Mouse (Mus musculus): ENCODE measurements around the gene Mgll.

The Mgll gene

GRCm38 (mm10) chr6:88717143-88718032 lies 6.8 kb upstream of the Mgll start:
- no peak for DNase-seq (ENCODE audit: low read depth, low spot score)

GRCm38 (mm10) chr6:88718033-88718725 lies 6.0 kb upstream of the Mgll start:
- DNase-seq (ENCODE audit: low read depth, low spot score): no peak

DNA sequence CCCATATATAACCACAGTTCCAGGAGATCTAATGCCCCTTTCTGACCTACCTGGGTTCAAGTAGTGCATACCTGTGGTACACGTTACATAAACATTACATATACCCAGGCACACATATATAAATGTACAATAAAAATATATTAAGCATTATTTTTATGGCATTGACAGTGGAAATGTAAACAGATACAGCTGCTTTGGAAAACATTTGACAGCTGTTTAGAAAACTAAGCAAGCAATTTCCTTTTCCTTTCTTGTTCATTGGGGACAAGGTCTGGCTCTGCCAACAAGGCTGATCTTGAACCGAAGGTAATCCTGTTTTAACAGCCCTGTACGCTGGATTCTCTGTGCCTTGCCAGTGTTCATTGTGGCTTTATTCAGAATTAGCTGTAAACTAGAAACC lies 3.2 kb upstream of the Mgll start:
- no peak for DNase-seq (ENCODE audit: low read depth, low spot score)

- DNase-seq (ENCODE audit: low read depth, low spot score): no peak
Observed at GRCm38 (mm10) chr6:88722906-88723305, 1.3 kb upstream of the Mgll start.

- no peak for DNase-seq (ENCODE audit: low read depth, low spot score)
Observed at GRCm38 (mm10) chr6:88723806-88724312, 353 bp upstream of the Mgll start.

DNA sequence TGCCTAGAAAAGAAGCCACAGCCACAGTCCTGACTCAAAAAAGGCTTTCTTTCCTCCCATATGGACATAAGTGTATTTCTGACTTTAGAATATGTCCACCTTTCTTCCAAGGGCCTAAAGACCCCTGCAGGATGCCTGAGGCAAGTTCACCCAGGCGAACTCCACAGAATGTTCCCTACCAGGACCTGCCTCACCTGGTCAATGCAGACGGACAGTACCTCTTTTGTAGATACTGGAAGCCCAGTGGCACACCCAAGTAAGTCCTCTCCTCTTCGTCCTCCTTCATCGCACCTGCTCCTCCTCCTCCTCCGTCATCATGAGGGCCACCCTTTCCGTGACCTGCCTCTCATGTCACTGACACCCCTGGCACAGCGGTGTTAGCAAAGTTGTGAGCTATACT lies 1.4 kb downstream of the Mgll start:
- DNase-seq (ENCODE audit: low read depth, low spot score): no peak

GRCm38 (mm10) chr6:88726252-88727211 lies 2.3 kb downstream of the Mgll start:
- no peak for DNase-seq (ENCODE audit: low read depth, low spot score)

- DNase-seq (ENCODE audit: low read depth, low spot score): no peak
Observed at GRCm38 (mm10) chr6:88727490-88727889, 3.3 kb downstream of the Mgll start.

- no peak for DNase-seq (ENCODE audit: low read depth, low spot score)
Observed at GRCm38 (mm10) chr6:88728054-88728453, 3.8 kb downstream of the Mgll start.

DNA sequence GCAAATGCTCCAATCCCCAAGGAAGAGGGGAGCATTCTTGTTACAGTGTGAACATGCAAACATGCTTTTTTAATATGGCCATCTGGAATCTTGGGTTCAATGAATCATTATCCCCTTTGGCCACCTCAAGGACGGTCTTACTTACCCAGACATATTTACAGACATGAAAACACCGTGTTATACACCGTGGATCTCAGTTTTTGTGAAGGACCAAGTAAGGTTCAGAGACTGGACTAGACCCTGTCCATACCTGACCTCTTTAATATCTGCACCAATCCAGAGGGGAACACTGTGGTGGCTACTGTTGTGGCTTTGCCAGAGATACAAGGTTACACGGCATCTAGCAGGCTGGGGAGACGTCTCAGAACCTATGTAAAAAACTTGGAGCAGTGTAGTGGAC lies 4.3 kb downstream of the Mgll start:
- DNase-seq (ENCODE audit: low read depth, low spot score): no peak

- DNase-seq (ENCODE audit: low read depth, low spot score): no peak
Observed at GRCm38 (mm10) chr6:88731211-88731751, 7.1 kb downstream of the Mgll start.

- DNase-seq (ENCODE audit: low read depth, low spot score): no peak
Observed at GRCm38 (mm10) chr6:88731991-88732390, 7.8 kb downstream of the Mgll start.

GRCm38 (mm10) chr6:88732643-88733613 lies 8.7 kb downstream of the Mgll start:
- DNase-seq (ENCODE audit: low read depth, low spot score): no peak

DNA sequence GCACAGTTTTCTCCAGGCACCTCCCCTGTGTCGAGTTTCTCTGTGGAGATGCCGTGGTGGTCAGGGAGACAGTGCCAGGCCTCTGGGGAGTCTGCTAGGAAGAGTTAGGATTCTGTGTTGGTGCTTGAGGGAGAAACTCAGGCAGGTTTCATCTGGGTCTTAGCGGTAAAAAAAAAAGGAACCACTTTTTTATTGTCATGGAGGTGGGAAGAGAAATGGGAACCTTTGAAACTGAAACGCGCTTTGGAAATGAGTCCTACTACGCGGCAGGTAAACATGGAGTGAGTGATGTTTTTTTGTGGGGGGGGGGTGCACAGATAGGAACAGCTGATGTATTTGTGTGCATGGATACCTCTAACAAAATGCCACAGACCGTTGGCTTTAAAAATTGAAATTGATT lies 12.1 kb downstream of the Mgll start:
- DNase-seq (ENCODE audit: low read depth, low spot score): no peak

GRCm38 (mm10) chr6:88736741-88737508 lies 12.7 kb downstream of the Mgll start:
- DNase-seq (ENCODE audit: low read depth, low spot score): no peak

- DNase-seq (ENCODE audit: low read depth, low spot score): no peak
Observed at GRCm38 (mm10) chr6:88737509-88737888, 13.3 kb downstream of the Mgll start.

DNA sequence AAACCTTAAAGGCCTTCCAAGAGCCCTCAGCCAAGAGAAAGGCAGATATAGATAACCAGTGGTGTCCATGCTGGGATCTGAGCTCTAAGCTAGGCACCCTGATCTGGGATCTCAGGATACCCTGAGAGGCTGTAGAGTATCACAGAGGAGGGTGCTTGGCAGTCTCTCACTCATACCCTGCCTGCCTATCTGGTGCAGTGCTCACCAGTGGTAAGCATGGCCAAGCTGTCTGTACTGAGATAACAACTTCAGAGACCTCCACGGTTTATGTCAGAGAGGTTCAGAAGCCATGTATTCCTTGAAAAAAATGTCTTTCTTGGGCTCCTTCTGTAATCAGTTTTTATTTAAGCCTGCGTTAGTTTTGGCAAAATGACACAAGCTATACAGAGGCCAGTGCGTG lies 16.8 kb downstream of the Mgll start:
- DNase-seq (ENCODE audit: low read depth, low spot score): no peak

GRCm38 (mm10) chr6:88741791-88742190 lies 17.6 kb downstream of the Mgll start:
- DNase-seq (ENCODE audit: low read depth, low spot score): no peak

DNA sequence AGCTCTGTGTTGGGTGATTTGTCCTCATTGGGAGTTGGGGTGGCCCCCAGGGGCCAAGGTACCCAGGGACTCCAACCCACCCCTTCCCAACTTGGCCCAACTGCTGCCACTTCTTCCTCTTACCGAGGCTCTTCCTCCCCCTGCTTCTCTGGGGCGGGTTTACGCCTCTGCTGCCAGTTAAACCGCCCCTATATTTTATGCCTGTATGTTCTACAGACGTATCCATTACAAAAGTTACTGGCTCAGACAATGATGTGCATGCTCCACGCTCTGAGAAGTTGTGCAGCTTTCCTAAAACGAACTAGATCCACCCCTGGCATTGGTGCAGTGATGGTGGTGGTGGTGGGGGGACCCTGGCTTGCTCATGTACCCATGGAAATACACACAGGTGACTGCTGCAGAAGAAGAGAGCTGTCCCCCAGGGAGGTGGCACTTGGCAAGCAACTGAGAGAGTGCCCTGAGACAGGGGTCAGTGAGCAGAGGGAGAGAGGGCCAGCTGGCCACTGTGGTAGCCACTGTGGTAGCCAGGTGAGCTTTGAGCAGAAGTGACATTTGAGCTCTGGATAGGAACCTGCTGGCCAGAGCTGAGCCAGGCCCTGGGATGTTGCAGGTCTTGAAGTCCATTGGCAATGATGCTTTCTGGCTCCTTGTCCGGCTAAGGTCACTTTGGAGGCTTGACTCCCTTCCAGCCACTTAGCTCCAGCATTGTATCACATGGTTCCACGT lies 18.2 kb downstream of the Mgll start:
- no peak for DNase-seq (ENCODE audit: low read depth, low spot score)

All from retina, adult 2 months (tissue).